ENCODE assay signal across 22 mouse cellular contexts in genomic region chr2:30805983-30806382, GRCm38 (mm10). TPM values are rescaled to one million over a fixed set of nuclear protein-coding genes. Genes with fewer than 3 reads are reported as not detected.
DNase-seq lines count a peak whose midpoint lies in the region; ATAC-seq and TF ChIP-seq lines count a peak whose summit lies in the region.
"Had no signal": no experiment of that assay in that cellular context is flagged by ENCODE, and none has a peak within 500 bp of the region (broad histone marks: within the 10 kb centered on the region; RNA-seq: fewer than 3 reads in every experiment).

No protein-coding gene starts in this region.

- H3K27me3 ChIP-seq in testis, adult 2 months (ENCODE audit: control insufficient read depth, insufficient read depth, low read length), result no peaks in the 10 kb centered on the region
- H3K27me3 ChIP-seq: forebrain, embryonic 15.5 days had no signal

- DNase-seq in testis, postnatal 14 days (ENCODE audit: low spot score), result no peak
- peak; percentile 50 for DNase-seq in ES-CJ7 (ENCODE audit: low read depth, low spot score)
- DNase-seq in ZHBTc4 (ENCODE audit: low read depth, low spot score), result peak; percentile 51
- DNase-seq in kidney, postnatal 10 days, result no peak
- DNase-seq in urinary bladder, postnatal 10 days (ENCODE audit: low spot score), result no peak
- DNase-seq: adrenal gland, adult 2 months; adrenal gland, postnatal 10 days; adrenal gland, postnatal 25 days; B cell, adult 2 months; cerebellum, adult 11-12 months; cerebellum, adult 2 months; cerebellum, adult 9-10 months; cerebellum, postnatal 10 days; cerebellum, postnatal 25 days; forebrain, postnatal 0 days had no signal

- no peak for ATAC-seq in cerebellum, adult (ENCODE audit: insufficient number of reproducible peaks, low FRiP score, low TSS enrichment)
- ATAC-seq: CD4-positive, CD25-positive, alpha-beta regulatory T cell, adult 4 months; forebrain, embryonic 13.5 days; forebrain, embryonic 15.5 days; forebrain, postnatal 0 days had no signal

- H3K27ac ChIP-seq in testis, adult 2 months (ENCODE audit: control insufficient read depth, insufficient read depth, low read depth, low read length), result no peak overlapping the region
- H3K27ac ChIP-seq: embryonic facial prominence, embryonic 10.5 days; embryonic facial prominence, embryonic 12.5 days had no signal

- no peak for TF ChIP-seq CTCF in testis, adult 2 months (IDR thresholded peaks at IDR 0.05; ENCODE audit: control insufficient read depth, insufficient read depth, insufficient replicate concordance, low read depth, low read length)

- H3K36me3 ChIP-seq in testis, adult 2 months (ENCODE audit: control insufficient read depth, insufficient read depth, low read length), result no peaks in the 10 kb centered on the region; the same call in 1 of the 2 replicates
- H3K36me3 ChIP-seq: forebrain, embryonic 15.5 days had no signal

- H3K4me1 ChIP-seq in testis, adult 2 months (ENCODE audit: control insufficient read depth, insufficient read depth, low read length), result peaks cover 13% of the 10 kb centered on the region

- H3K4me3 ChIP-seq in testis, adult 2 months (ENCODE audit: control insufficient read depth, low read depth, low read length), result peak overlapping the region; percentile 96
- H3K4me3 ChIP-seq: embryonic facial prominence, embryonic 12.5 days; forebrain, embryonic 13.5 days had no signal

- no peak for TF ChIP-seq POLR2A in testis, adult 2 months (IDR thresholded peaks at IDR 0.05; ENCODE audit: control insufficient read depth, low read depth, low read length)

RNA-seq across cellular contexts. Expression of gene Ntmt1, which starts 1.6 kb away (rescaled TPM):
- polyA plus RNA-seq in testis, adult 2 months (2012; rRNA removed), result 49.5 and 53.9 TPM in 2 replicates

RNA-seq across cellular contexts. Expression of gene 1700001O22Rik, which starts 2.5 kb away (rescaled TPM):
- 905 and 964 TPM in 2 replicates for polyA plus RNA-seq in testis, adult 2 months (2012; rRNA removed)

RNA-seq across cellular contexts. Expression of gene Asb6, which starts 24.1 kb away (rescaled TPM):
- polyA plus RNA-seq in testis, adult 2 months (2012; rRNA removed), result 9.3 and 10.5 TPM in 2 replicates

RNA-seq across cellular contexts. Expression of gene Prrx2, which starts 28.8 kb away (rescaled TPM):
- 1.0 and 1.5 TPM in 2 replicates for polyA plus RNA-seq in testis, adult 2 months (2012; rRNA removed)
- polyA plus RNA-seq: CD4-positive, CD25-positive, alpha-beta regulatory T cell, adult 4 months had no signal

Comparison
In these comparisons a context has a peak if more than half of its experiments do, and no peak if none do; other contexts are left out.
1. DNase-seq: peak in ES-CJ7 (single experiment) and ZHBTc4 (single experiment); none in testis, postnatal 14 days (single experiment), kidney, postnatal 10 days (single experiment) and urinary bladder, postnatal 10 days (single experiment).